Mouse (Mus musculus): ENCODE results near the gene Rlbp1. TPM values are rescaled to one million over a fixed set of nuclear protein-coding genes. Genes with fewer than 3 reads are reported as not detected.

Rlbp1 gene
- 0.50 and 1.1 TPM in 2 replicates for polyA plus RNA-seq (2014; fragmentation: Nextera tagmentation; extraction: Ambion mirVana)

DNA sequence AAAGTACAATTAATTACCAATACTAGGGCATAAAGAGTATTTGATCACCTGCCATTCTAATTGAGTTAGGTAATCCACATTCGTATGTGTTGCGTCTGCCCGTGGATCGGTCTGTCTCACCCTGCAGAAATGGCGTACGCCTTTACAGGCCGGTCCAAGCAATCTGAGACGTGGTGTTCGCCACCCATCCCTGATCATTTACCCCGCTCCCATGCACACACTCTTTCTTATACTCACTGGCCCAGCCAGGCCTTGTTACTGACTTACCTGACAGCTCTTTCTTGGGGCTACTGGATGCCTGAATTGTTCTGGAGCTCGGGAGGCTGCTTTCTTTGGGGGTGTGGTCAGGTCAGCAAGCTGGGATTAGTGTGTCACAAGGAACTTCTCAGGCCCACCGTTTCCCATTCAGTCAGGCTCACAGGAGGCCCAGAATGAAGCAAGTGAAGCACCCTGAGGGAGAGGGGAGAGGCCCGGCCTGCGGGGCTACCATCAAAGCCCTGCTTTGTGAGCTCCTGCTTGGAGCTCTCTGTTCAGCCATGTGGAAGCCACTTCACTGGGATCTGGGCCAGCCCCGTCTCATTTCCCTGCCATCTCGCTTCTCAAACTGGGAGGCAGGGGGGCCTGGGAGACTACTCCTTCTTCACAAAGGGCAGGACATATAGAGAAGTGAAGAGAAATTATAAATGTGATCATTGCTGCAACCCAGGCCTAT is at the start of gene Rlbp1:
Rlbp1 (minus strand) TSS at position 627 of the 712 bp plus-strand sequence.
- Histone ChIP-seq H3K4me1 (ENCODE audit: control insufficient read depth, insufficient read depth, low read length) (peaks cover 5% of the 10 kb centered on the region; the same call in 1 of the 2 replicates), H3K9ac (ENCODE audit: low read length) (no peak within 1 kb of the TSS), H3K27ac (ENCODE audit: low read depth, low read length) (no peak within 1 kb of the TSS), H3K4me2 (ENCODE audit: low read depth) (no peak within 1 kb of the TSS), H3K36me3 (ENCODE audit: control insufficient read depth, insufficient read depth, low read length) (no peaks in the 10 kb centered on the region), H3K4me3 (ENCODE audit: low read depth, low read length) (no peak within 1 kb of the TSS), H3K27me3 (ENCODE audit: control insufficient read depth, insufficient read depth, low read length) (no peaks in the 10 kb centered on the region), H3K9me3 (ENCODE audit: control insufficient read depth, low read length) (no peaks in the 10 kb centered on the region)
- no peak for DNase-seq (ENCODE audit: low spot score)
- ATAC-seq (ENCODE audit: insufficient read depth, low FRiP score, low TSS enrichment) = no peak
- 70% methylated on average over 16 of the region's 16 CpGs for WGBS

DNA sequence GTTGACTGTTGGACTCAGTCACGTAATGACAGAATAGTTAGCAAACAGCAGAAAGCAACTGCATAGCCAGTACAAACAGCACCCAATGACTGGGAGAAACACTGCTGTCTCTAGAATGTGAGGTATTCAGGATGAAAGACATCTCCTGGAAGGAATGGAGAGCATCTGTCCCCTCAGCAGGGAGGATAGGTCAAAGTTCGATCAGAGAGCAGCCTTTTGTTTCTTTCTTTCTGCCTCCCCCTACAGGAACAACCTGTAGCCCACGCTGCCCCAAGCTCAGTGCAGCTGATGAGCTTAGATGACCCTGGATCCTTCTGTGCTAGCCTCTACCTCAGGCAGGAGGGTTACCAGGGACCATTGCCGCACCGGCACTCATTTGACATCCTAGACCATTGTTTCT is 41.4 kb upstream of the Rlbp1 start:
- no peaks in the 10 kb centered on the region for H3K9me3 ChIP-seq (ENCODE audit: control insufficient read depth, low read length)
- H3K4me3 ChIP-seq (ENCODE audit: low read depth, low read length) = no peak overlapping the region
- ATAC-seq (ENCODE audit: insufficient read depth, low FRiP score, low TSS enrichment) (no peak), DNase-seq (ENCODE audit: low spot score) (no peak)
- no peak overlapping the region for H3K27ac ChIP-seq (ENCODE audit: low read depth, low read length)
- no peaks in the 10 kb centered on the region for H3K27me3 ChIP-seq (ENCODE audit: control insufficient read depth, insufficient read depth, low read length)
- H3K4me1 ChIP-seq (ENCODE audit: control insufficient read depth, insufficient read depth, low read length) = no peaks in the 10 kb centered on the region
- WGBS = 44% methylated on average over 5 of the region's 5 CpGs
- H3K36me3 ChIP-seq (ENCODE audit: control insufficient read depth, insufficient read depth, low read length) = no peaks in the 10 kb centered on the region
- no peak overlapping the region for H3K4me2 ChIP-seq (ENCODE audit: low read depth)
- H3K9ac ChIP-seq (ENCODE audit: low read length) = no peak overlapping the region

- Histone ChIP-seq H3K36me3 (ENCODE audit: control insufficient read depth, insufficient read depth, low read length) (no peaks in the 10 kb centered on the region), H3K9ac (ENCODE audit: low read length) (no peak overlapping the region)
- 88% methylated on average over 10 of the region's 10 CpGs for WGBS
Observed at GRCm38 (mm10) chr7:79425804-79426203, 39.0 kb upstream of the Rlbp1 start.

GRCm38 (mm10) chr7:79422876-79423275 is 36.0 kb upstream of the Rlbp1 start:
- DNase-seq (ENCODE audit: low spot score) (no peak), ATAC-seq (ENCODE audit: insufficient read depth, low FRiP score, low TSS enrichment) (no peak)
- Histone ChIP-seq H3K36me3 (ENCODE audit: control insufficient read depth, insufficient read depth, low read length) (no peaks in the 10 kb centered on the region), H3K4me1 (ENCODE audit: control insufficient read depth, insufficient read depth, low read length) (no peaks in the 10 kb centered on the region), H3K9me3 (ENCODE audit: control insufficient read depth, low read length) (no peaks in the 10 kb centered on the region), H3K9ac (ENCODE audit: low read length) (no peak overlapping the region), H3K4me3 (ENCODE audit: low read depth, low read length) (no peak overlapping the region), H3K27ac (ENCODE audit: low read depth, low read length) (no peak overlapping the region), H3K4me2 (ENCODE audit: low read depth) (no peak overlapping the region), H3K27me3 (ENCODE audit: control insufficient read depth, insufficient read depth, low read length) (no peaks in the 10 kb centered on the region)
- 95% methylated on average over 10 of the region's 10 CpGs for WGBS

More at GRCm38 (mm10) chr7:79425804-79426203, 39.0 kb upstream of the Rlbp1 start:
- Histone ChIP-seq H3K9me3 (ENCODE audit: control insufficient read depth, low read length) (no peaks in the 10 kb centered on the region), H3K4me2 (ENCODE audit: low read depth) (no peak overlapping the region), H3K4me3 (ENCODE audit: low read depth, low read length) (no peak overlapping the region), H3K27me3 (ENCODE audit: control insufficient read depth, insufficient read depth, low read length) (no peaks in the 10 kb centered on the region), H3K27ac (ENCODE audit: low read depth, low read length) (no peak overlapping the region), H3K4me1 (ENCODE audit: control insufficient read depth, insufficient read depth, low read length) (no peaks in the 10 kb centered on the region)
- ATAC-seq (ENCODE audit: insufficient read depth, low FRiP score, low TSS enrichment) (no peak), DNase-seq (ENCODE audit: low spot score) (no peak)

DNA sequence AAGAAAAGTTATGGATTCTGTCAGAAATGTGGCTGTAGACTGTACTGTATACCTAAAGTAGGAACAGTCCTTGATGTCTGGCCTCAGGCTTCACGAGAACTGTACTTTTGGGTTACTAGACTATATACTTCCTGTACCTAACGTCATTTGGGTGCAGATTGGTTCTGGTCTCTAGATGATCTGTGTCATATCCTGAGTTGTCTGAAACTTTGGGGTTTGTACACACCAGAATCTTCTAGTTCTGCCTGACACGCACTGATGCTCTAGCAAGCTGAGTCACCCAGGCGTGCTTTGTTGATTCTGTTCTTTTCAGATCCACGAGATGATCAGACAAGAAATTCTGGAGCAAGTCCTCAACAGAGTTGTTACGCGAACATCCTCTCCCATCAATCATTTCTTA is 33.1 kb upstream of the Rlbp1 start:
- 93% methylated on average over 7 of the region's 7 CpGs for WGBS
- Histone ChIP-seq H3K9ac (ENCODE audit: low read length) (no peak overlapping the region), H3K4me2 (ENCODE audit: low read depth) (no peak overlapping the region), H3K27me3 (ENCODE audit: control insufficient read depth, insufficient read depth, low read length) (no peaks in the 10 kb centered on the region), H3K4me1 (ENCODE audit: control insufficient read depth, insufficient read depth, low read length) (no peaks in the 10 kb centered on the region), H3K27ac (ENCODE audit: low read depth, low read length) (no peak overlapping the region), H3K36me3 (ENCODE audit: control insufficient read depth, insufficient read depth, low read length) (no peaks in the 10 kb centered on the region), H3K4me3 (ENCODE audit: low read depth, low read length) (no peak overlapping the region), H3K9me3 (ENCODE audit: control insufficient read depth, low read length) (no peaks in the 10 kb centered on the region)
- ATAC-seq (ENCODE audit: insufficient read depth, low FRiP score, low TSS enrichment) (no peak), DNase-seq (ENCODE audit: low spot score) (no peak)

- Histone ChIP-seq H3K4me2 (ENCODE audit: low read depth) (no peak overlapping the region), H3K9me3 (ENCODE audit: control insufficient read depth, low read length) (no peaks in the 10 kb centered on the region), H3K27ac (ENCODE audit: low read depth, low read length) (no peak overlapping the region), H3K27me3 (ENCODE audit: control insufficient read depth, insufficient read depth, low read length) (no peaks in the 10 kb centered on the region), H3K9ac (ENCODE audit: low read length) (no peak overlapping the region), H3K4me3 (ENCODE audit: low read depth, low read length) (no peak overlapping the region), H3K4me1 (ENCODE audit: control insufficient read depth, insufficient read depth, low read length) (no peaks in the 10 kb centered on the region), H3K36me3 (ENCODE audit: control insufficient read depth, insufficient read depth, low read length) (no peaks in the 10 kb centered on the region)
- ATAC-seq (ENCODE audit: insufficient read depth, low FRiP score, low TSS enrichment) = no peak
- DNase-seq (ENCODE audit: low spot score) = no peak
- 84% methylated on average over 18 of the region's 18 CpGs for WGBS
Observed at GRCm38 (mm10) chr7:79414449-79415375, 27.9 kb upstream of the Rlbp1 start.

DNA sequence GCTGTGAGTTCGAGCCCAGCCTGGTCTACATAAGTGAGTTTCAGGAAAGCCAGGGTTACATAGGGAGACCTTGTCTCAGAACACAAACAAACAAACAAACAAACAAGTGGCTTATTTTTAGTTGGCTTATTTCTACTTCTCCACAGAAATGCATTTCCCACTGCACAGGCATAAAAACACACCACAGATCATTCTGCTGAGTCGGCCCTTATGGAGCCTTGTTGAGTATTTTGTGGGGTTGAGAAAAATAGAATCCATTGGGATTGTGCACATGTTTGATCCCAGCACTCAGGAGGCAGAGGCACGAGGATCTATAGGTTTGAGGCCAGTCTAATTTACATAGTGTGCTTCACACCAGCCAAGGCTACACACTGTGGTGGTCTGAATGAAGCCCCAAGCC is 13.4 kb upstream of the Rlbp1 start:
- no peak for DNase-seq (ENCODE audit: low spot score)
- no peaks in the 10 kb centered on the region for H3K4me1 ChIP-seq (ENCODE audit: control insufficient read depth, insufficient read depth, low read length)
- H3K9ac ChIP-seq (ENCODE audit: low read length) = no peak overlapping the region
- no peak for ATAC-seq (ENCODE audit: insufficient read depth, low FRiP score, low TSS enrichment)
- no peak overlapping the region for H3K27ac ChIP-seq (ENCODE audit: low read depth, low read length)
- H3K4me3 ChIP-seq (ENCODE audit: low read depth, low read length) = no peak overlapping the region
- no peaks in the 10 kb centered on the region for H3K27me3 ChIP-seq (ENCODE audit: control insufficient read depth, insufficient read depth, low read length)
- 86% methylated on average over 3 of the region's 3 CpGs for WGBS
- no peaks in the 10 kb centered on the region; the same call in 1 of the 2 replicates for H3K36me3 ChIP-seq (ENCODE audit: control insufficient read depth, insufficient read depth, low read length)
- H3K9me3 ChIP-seq (ENCODE audit: control insufficient read depth, low read length) = no peaks in the 10 kb centered on the region
- H3K4me2 ChIP-seq (ENCODE audit: low read depth) = no peak overlapping the region

GRCm38 (mm10) chr7:79398971-79399370 is 12.1 kb upstream of the Rlbp1 start:
- DNase-seq (ENCODE audit: low spot score) = no peak
- H3K27me3 ChIP-seq (ENCODE audit: control insufficient read depth, insufficient read depth, low read length) = no peaks in the 10 kb centered on the region
- H3K9ac ChIP-seq (ENCODE audit: low read length) = no peak overlapping the region
- H3K4me1 ChIP-seq (ENCODE audit: control insufficient read depth, insufficient read depth, low read length) = no peaks in the 10 kb centered on the region
- H3K4me3 ChIP-seq (ENCODE audit: low read depth, low read length) = no peak overlapping the region
- no peak overlapping the region for H3K4me2 ChIP-seq (ENCODE audit: low read depth)
- no peak overlapping the region for H3K27ac ChIP-seq (ENCODE audit: low read depth, low read length)
- no peaks in the 10 kb centered on the region; the same call in 1 of the 2 replicates for H3K36me3 ChIP-seq (ENCODE audit: control insufficient read depth, insufficient read depth, low read length)
- H3K9me3 ChIP-seq (ENCODE audit: control insufficient read depth, low read length) = no peaks in the 10 kb centered on the region
- ATAC-seq (ENCODE audit: insufficient read depth, low FRiP score, low TSS enrichment) = no peak
- 81% methylated on average over 12 of the region's 12 CpGs for WGBS

Data from neural tube, embryonic 11.5 days (tissue).